Mouse (Mus musculus): Measurements from ENCODE around the gene Nob1. TPM values are rescaled to one million over a fixed set of nuclear protein-coding genes. Genes with fewer than 3 reads are reported as not detected.

The Nob1 gene
- total RNA-seq, 2 experiments from 2014 or later = 20.4 to 25.2 TPM

- DNase-seq = no peak
- intact Hi-C loops (cut with DNase I) = no loop called here
Observed at GRCm38 (mm10) chr8:107390476-107391135, 34.2 kb downstream of the Nob1 start.

DNA sequence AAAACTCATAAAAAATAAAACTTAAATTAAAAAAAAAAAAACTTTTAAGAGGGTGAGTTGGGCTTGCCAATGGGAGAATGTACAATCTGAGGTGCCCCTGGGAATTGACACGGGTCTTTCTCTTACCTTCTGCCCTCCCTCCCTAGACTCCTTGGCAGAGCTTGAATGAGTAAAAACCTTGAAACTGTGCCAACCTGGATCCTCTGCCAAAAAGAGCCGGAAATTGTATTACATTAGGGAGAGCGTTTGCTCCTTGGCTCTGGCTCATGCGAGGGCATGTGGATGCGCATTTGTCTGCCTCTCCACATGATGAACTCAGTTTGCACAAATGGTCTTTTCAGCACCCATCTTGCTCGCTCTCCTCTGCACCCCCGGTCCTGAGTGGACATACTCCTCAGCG, 35.3 kb downstream of the Nob1 start:
- intact Hi-C loops (cut with DNase I) = no loop called here
- DNase-seq = peak; percentile 44 to 67

GRCm38 (mm10) chr8:107387861-107388260, 37.0 kb downstream of the Nob1 start:
- intact Hi-C loops (cut with DNase I) = no loop called here
- peak in 1 of 2 experiments; percentile 47 for DNase-seq

DNA sequence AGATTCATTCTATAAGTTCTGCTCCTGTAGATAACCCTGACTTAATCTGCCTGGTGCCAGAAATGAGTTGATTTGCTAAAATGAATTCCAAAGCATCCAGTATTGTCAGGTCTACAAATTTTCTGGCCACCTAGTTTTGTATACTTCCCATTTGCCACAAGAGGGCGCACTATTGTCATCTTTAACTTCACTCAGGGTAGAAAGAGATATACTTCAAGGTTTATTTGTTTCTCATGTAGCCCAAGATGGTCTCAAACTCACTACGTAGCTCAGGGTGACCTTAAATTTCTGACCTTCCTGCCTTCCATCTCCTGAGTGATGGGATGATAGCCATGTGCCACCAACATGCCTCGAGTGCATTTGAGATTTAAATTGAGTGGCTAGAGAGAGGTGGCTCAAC, 38.2 kb downstream of the Nob1 start:
- intact Hi-C loops (cut with DNase I) = loop anchor here (1.0 kb wide), 1 partner anchor 39 kb away; the partner anchor contains the start of gene Nob1
- peak in 1 of 2 experiments; percentile 39 for DNase-seq

DNA sequence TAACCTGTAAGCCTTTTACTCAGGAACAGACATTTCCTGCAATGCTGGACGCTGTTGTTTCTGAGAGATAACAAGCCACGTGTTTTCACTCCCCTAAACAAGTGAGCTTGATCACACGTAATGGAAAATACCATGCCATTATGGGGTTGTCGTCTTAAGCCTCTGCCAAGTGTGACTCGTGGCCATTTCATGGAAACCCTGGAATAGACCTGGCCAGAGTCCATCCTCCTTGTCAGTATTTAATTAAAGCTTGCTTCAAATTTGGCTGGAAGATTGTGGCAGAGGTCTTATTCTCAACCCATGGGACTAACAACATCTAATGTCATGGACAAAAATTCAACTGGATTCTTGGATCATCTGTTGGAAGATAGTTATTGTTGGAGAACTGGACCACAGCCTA, 38.7 kb downstream of the Nob1 start:
- intact Hi-C loops (cut with DNase I) = loop anchor here (1.0 kb wide), 1 partner anchor 39 kb away; the partner anchor contains the start of gene Nob1
- peak; percentile 51 to 72 for DNase-seq

DNA sequence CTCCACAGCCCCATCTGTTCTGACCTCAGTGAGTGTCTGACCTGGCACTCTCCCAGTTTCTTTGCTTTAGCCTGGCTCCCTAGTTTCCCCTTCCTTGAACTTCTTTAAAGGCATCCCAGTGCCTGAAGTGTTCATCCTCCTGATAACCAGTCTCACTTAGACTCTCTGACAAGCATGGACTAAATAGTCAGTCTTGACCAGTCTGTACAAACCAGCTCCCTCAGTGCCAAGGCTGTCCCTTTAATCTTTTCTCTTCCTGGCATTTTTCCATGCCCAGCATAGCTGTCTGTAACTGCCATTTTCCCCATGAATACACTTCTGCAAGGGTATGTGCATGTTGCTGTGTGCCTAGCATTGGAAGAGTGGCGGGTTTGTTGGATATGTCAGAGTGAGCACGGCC, 39.8 kb downstream of the Nob1 start:
- no peak for DNase-seq
- intact Hi-C loops (cut with DNase I) = no loop called here

DNA sequence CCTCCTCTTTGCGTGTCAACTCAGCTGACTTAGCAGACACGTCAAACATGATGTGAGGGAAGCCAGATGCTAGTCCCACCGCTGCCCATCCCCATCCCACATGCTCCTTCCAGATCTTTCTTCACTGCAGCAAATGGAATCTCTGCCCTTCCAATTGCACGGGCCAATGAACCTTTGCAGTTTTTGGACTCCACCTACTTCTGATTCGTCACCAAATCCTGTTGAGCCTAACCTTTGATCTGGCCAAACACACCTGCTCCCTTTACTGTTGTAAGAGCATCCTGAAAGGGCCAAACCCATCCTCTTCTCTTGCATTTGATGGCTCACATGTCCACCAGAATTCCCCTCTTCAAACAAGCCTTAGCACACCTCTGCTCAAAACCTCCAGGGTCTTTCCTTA, 40.2 kb downstream of the Nob1 start:
- DNase-seq = no peak
- intact Hi-C loops (cut with DNase I) = no loop called here

- intact Hi-C loops (cut with DNase I) = no loop called here
- no peak for DNase-seq
Observed at GRCm38 (mm10) chr8:107382898-107383297, 42.0 kb downstream of the Nob1 start.

DNA sequence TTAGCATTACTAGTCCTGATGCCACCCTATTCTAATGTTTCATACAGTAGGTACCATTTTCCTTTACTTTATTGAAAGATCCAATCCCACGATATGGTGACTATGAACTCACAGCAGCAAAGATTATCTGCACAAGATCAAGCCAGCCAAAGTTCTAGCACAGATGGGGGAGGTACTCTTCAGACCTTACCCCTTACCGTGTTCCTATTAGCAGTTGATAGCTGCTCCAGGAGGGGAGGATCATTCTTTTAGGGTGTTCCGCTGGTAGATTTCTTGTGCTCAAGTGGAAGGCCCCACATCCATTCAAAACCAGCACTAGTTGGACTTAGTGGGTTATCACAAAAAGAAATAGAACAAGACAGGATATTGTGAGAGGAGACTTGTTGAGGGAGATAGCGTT, 43.2 kb downstream of the Nob1 start:
- intact Hi-C loops (cut with DNase I) = no loop called here
- DNase-seq = no peak

GRCm38 (mm10) chr8:107380734-107381133, 44.1 kb downstream of the Nob1 start:
- intact Hi-C loops (cut with DNase I) = no loop called here
- no peak for DNase-seq

DNA sequence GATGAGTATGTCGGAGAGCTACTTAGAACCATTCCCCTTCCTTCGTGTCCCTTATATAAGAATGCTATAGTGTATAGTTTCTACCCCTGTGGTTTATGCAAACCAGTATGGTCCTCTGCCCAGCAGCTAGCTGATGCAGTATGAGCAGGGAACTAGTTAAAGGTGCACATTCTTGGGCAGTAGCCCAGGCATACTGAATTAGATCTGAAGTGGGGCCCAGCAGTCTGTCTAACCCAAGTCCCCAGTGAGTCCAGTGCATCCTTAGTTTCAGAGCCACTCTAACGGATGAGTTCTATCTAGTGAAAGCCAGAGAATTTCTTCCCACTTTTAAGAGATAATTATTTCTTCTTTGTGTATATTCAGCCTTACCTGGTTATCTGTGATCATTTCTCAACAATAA, 47.5 kb downstream of the Nob1 start:
- intact Hi-C loops (cut with DNase I) = no loop called here
- DNase-seq = peak in 1 of 2 experiments; percentile 33

DNA sequence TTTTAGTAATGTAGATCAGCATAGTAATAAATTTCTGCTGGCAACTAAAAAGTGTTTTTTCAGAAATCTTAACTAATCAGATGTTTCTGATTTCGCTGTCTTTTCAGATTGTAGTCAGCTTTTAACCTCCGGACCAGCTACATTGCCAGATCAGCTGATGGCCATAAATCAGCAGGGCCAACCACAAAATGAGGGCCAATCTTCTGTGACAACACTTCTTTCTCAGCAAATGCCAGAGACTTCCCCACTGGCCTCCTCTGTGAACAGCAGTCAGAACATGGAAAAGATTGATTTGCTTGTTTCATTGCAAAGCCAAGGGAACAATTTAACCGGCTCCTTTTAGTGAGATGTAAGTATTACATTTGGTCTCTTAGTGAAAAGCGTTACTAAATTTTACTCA, 54.5 kb downstream of the Nob1 start:
- intact Hi-C loops (cut with DNase I) = no loop called here
- DNase-seq = no peak

Other genes with a start within 250 kb of the Nob1 start
- gene Nfat5, start 131.6 kb downstream of the Nob1 start, total RNA-seq (2021) = 10 to 100 TPM; 36.5 to 36.6 TPM
- 10 to 100 TPM; 13.6 to 17.3 TPM for gene Nqo1, start 21.8 kb downstream of the Nob1 start, total RNA-seq (2021)
- 10 to 100 TPM; 18.3 to 22.0 TPM for gene Wwp2, start 11.3 kb upstream of the Nob1 start, total RNA-seq (2021)
- gene Psmd7, start 163.4 kb upstream of the Nob1 start, total RNA-seq (2021) = 10 to 100 TPM; 82.7 to 91.6 TPM

All from heart, postnatal 14 days (tissue).